12 mouse cellular contexts compared by ENCODE assay signal in genomic region chr3:99499980-99500379, GRCm38 (mm10).
DNase-seq lines count a peak whose midpoint lies in the region; ATAC-seq lines count a peak whose summit lies in the region.
"Had no signal": no experiment of that assay in that cellular context is flagged by ENCODE, and none has a peak within 500 bp of the region (broad histone marks: within the 10 kb centered on the region; RNA-seq: fewer than 3 reads in every experiment).

No protein-coding gene starts in this region.

- 87% methylated on average over 14 of the region's 14 CpGs for WGBS in intestine, embryonic 15.5 days

- H3K4me1 ChIP-seq in intestine, embryonic 15.5 days (replicated peaks) = no peaks in the 10 kb centered on the region
- H3K4me1 ChIP-seq: megakaryocyte, embryonic 14.5 days; stomach, embryonic 15.5 days had no signal

- no peaks in the 10 kb centered on the region for H3K27me3 ChIP-seq in intestine, embryonic 15.5 days (replicated peaks)
- H3K27me3 ChIP-seq: megakaryocyte, embryonic 14.5 days; stomach, embryonic 15.5 days had no signal

- H3K9me3 ChIP-seq in intestine, embryonic 15.5 days = no peaks in the 10 kb centered on the region
- H3K9me3 ChIP-seq: stomach, embryonic 15.5 days had no signal

- ATAC-seq in intestine, embryonic 15.5 days = no peak

- no peak overlapping the region for H3K27ac ChIP-seq in intestine, embryonic 15.5 days
- H3K27ac ChIP-seq: stomach, embryonic 15.5 days had no signal

- H3K36me3 ChIP-seq in intestine, embryonic 15.5 days = no peaks in the 10 kb centered on the region
- H3K36me3 ChIP-seq: stomach, embryonic 15.5 days had no signal

- peak; percentile 28 to 34 for DNase-seq in cerebellum, postnatal 10 days
- no peak for DNase-seq in cerebellum, adult 9-10 months
- peak; percentile 27 for DNase-seq in kidney, postnatal 14 days
- DNase-seq in kidney, adult 18-20 months = no peak
- DNase-seq in thymus, postnatal 4 days = peak; percentile 19
- no peak for DNase-seq in thymus, postnatal 0 days (ENCODE audit: low spot score)
- no peak for DNase-seq in right cerebral cortex, postnatal 25 days
- DNase-seq: right cerebral cortex, adult 18-20 months had no signal

- H3K4me2 ChIP-seq in intestine, embryonic 15.5 days (replicated peaks) = no peak overlapping the region
- H3K4me2 ChIP-seq: liver, embryonic 11.5 days; stomach, embryonic 15.5 days had no signal

- no peak overlapping the region for H3K9ac ChIP-seq in intestine, embryonic 15.5 days
- H3K9ac ChIP-seq: stomach, embryonic 15.5 days had no signal

- H3K4me3 ChIP-seq in intestine, embryonic 15.5 days (replicated peaks) = no peak overlapping the region
- H3K4me3 ChIP-seq: megakaryocyte, embryonic 14.5 days; stomach, embryonic 15.5 days had no signal

Comparison
In these comparisons a context has a peak if more than half of its experiments do, and no peak if none do; other contexts are left out.
1. DNase-seq: peak in cerebellum, postnatal 10 days (2 of 2), kidney, postnatal 14 days (single experiment) and thymus, postnatal 4 days (single experiment); none in cerebellum, adult 9-10 months (single experiment), kidney, adult 18-20 months (single experiment), thymus, postnatal 0 days (single experiment) and right cerebral cortex, postnatal 25 days (single experiment).